Mouse (Mus musculus) bone marrow, adult 2 months (tissue): Measurements from ENCODE around the gene Gtf2a2. TPM values are rescaled to one million over a fixed set of nuclear protein-coding genes. Genes with fewer than 3 reads are reported as not detected.

Source experiments
- H3K27ac ChIP-seq: fragments of 200-500 bp; 2 replicates; pipeline ENCODE4 v1.5.1; 2012; ENCODE audit warnings: low read depth, mild to moderate bottlenecking, control low read depth, inconsistent platforms, low read length; ENCODE audit not compliant: control insufficient read depth, poor library complexity, insufficient read depth
- H3K4me1 ChIP-seq: fragments of 200-500 bp; 2 replicates; pipeline ENCODE4 v1.6.1; 2011; ENCODE audit warnings: low read length; ENCODE audit not compliant: control insufficient read depth, insufficient read depth
- H3K4me3 ChIP-seq: fragments of 200-500 bp; replicated peaks from 2 replicates; pipeline ENCODE3; 2011; ENCODE audit warnings: mild to moderate bottlenecking, low read depth, low read length, control low read depth; ENCODE audit not compliant: control insufficient read depth
- CTCF ChIP-seq: fragments of 200-500 bp; IDR thresholded peaks from 2 replicates; pipeline ENCODE4 v1.5.1; 2011; ENCODE audit warnings: low read length, control low read depth; ENCODE audit not compliant: control insufficient read depth, insufficient read depth
- POLR2A ChIP-seq: fragments of 200-500 bp; IDR thresholded peaks from 2 replicates; pipeline ENCODE4 v1.6.1; 2011; ENCODE audit warnings: low read depth, mild to moderate bottlenecking, control low read depth, low read length, borderline replicate concordance; ENCODE audit not compliant: control insufficient read depth
- WGBS: fragments of 180-500 bp; shearing (Covaris S2); methylation state at CpG from one replicate; pipeline ENCODE4 v1.1.7; 2018; 5-methylcytosine and 5-hydroxymethylcytosine counted together
- polyA plus RNA-seq: library from polyadenylated mRNA; stranded (reverse); fragments of >200 nt; gene quantifications from 2 replicates; pipeline ENCODE4 v1.2.4, GENCODE M21; 2011; ENCODE audit warnings: low replicate concordance; ENCODE audit not compliant: missing spikeins, insufficient read depth, insufficient read length

Gtf2a2 gene
- polyA plus RNA-seq, 1 experiment = 78.5 TPM

- WGBS = 86% methylated on average over 2 of the region's 2 CpGs
- Histone ChIP-seq H3K4me3 (no peak overlapping the region), H3K4me1 (no peaks in the 10 kb centered on the region; the same call in 1 of the 2 replicates), H3K27ac (no peak overlapping the region)
- TF ChIP-seq POLR2A (no peak), CTCF (no peak)
These were observed 13.1 kb downstream of the Gtf2a2 start for GRCm38 (mm10) chr9:70025365-70026012.

GRCm38 (mm10) chr9:70032167-70032566, 19.8 kb downstream of the Gtf2a2 start:
- WGBS = 10% methylated on average over 1 of the region's 1 CpGs
- no peak for TF ChIP-seq CTCF
- no peak for TF ChIP-seq POLR2A
- no peaks in the 10 kb centered on the region; the same call in 1 of the 2 replicates for H3K4me1 ChIP-seq
- H3K27ac ChIP-seq = no peak overlapping the region
- no peak overlapping the region for H3K4me3 ChIP-seq

GRCm38 (mm10) chr9:70033056-70033455, 20.7 kb downstream of the Gtf2a2 start:
- Histone ChIP-seq H3K27ac (no peak overlapping the region), H3K4me3 (no peak overlapping the region), H3K4me1 (no peaks in the 10 kb centered on the region; the same call in 1 of the 2 replicates)
- no peak for TF ChIP-seq CTCF
- TF ChIP-seq POLR2A = no peak
- 68% methylated on average over 9 of the region's 9 CpGs for WGBS

GRCm38 (mm10) chr9:70034702-70035101, 22.4 kb downstream of the Gtf2a2 start:
- no peak overlapping the region for H3K27ac ChIP-seq
- no peak overlapping the region for H3K4me3 ChIP-seq
- TF ChIP-seq CTCF (no peak), POLR2A (no peak)
- WGBS = 38% methylated on average over 7 of the region's 7 CpGs
- no peaks in the 10 kb centered on the region; the same call in 1 of the 2 replicates for H3K4me1 ChIP-seq

GRCm38 (mm10) chr9:70036646-70037045, 24.3 kb downstream of the Gtf2a2 start:
- WGBS = 75% methylated on average over 4 of the region's 4 CpGs
- TF ChIP-seq CTCF (no peak), POLR2A (no peak)
- Histone ChIP-seq H3K27ac (no peak overlapping the region), H3K4me3 (no peak overlapping the region), H3K4me1 (no peaks in the 10 kb centered on the region; the same call in 1 of the 2 replicates)

GRCm38 (mm10) chr9:70037988-70038387, 25.6 kb downstream of the Gtf2a2 start, which contains the start of gene Gcnt3:
Gene Gcnt3 (minus strand): TSS chr9:70038088.
- TF ChIP-seq CTCF = no peak
- Histone ChIP-seq H3K4me1 (no peaks in the 10 kb centered on the region; the same call in 1 of the 2 replicates), H3K27ac (no peak within 1 kb of the TSS), H3K4me3 (no peak within 1 kb of the TSS)
- 82% methylated on average over 7 of the region's 7 CpGs for WGBS

- WGBS = 77% methylated on average over 6 of the region's 6 CpGs
- no peak for TF ChIP-seq CTCF
- TF ChIP-seq POLR2A = no peak
- Histone ChIP-seq H3K4me1 (no peaks in the 10 kb centered on the region; the same call in 1 of the 2 replicates), H3K4me3 (no peak overlapping the region), H3K27ac (no peak overlapping the region)
These were observed 27.4 kb downstream of the Gtf2a2 start for GRCm38 (mm10) chr9:70039597-70040385.

- 82% methylated on average over 11 of the region's 11 CpGs for WGBS
- TF ChIP-seq CTCF (no peak), POLR2A (no peak)
- H3K4me1 ChIP-seq = no peaks in the 10 kb centered on the region; the same call in 1 of the 2 replicates
These were observed 28.2 kb downstream of the Gtf2a2 start for GRCm38 (mm10) chr9:70040570-70040969.

More at GRCm38 (mm10) chr9:70040570-70040969, 28.2 kb downstream of the Gtf2a2 start:
- Histone ChIP-seq H3K4me3 (no peak overlapping the region), H3K27ac (no peak overlapping the region)
